Mouse (Mus musculus) embryonic fibroblast, embryonic 13.5 days (primary cell): ENCODE measurements at regions not wholly inside any gene's neighbourhood (a gene's known extent, or its start where the extent isn't known, plus 50 kb on each side); places are given as distances from the start of the nearest gene placed in this dataset.

Experiments
- CTCF ChIP-seq: IDR thresholded peaks from 2 replicates; pipeline ENCODE4 v1.5.1; 2011; ENCODE audit warnings: mild to moderate bottlenecking, control low read depth, low read length, moderate library complexity, borderline replicate concordance; ENCODE audit not compliant: insufficient read depth
- POLR2A ChIP-seq: IDR thresholded peaks from 2 replicates; pipeline ENCODE4 v1.6.1; 2011; ENCODE audit warnings: low read depth, mild to moderate bottlenecking, control low read depth, low read length, moderate library complexity

DNA sequence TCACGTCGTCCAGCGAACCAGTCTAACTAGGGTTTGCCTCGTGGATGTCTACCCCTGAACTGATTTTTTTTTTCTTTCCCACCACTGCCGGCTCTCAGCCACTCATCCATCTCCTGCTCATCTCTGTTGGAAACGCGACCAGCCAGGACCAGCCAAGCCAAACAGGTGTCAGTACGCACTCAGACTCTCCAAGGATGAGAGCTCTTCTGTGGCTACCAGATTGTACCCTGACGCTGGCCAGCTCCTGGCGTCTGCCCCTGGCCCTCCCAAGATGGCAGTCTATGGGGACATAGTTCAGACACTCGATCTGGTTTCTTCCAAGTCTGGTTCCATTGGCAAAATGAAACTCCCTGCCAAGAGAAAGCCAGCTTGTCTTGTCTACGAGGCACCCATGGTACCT, 109.3 kb downstream of the Zfp36l1 start:
- TF ChIP-seq CTCF (no peak), POLR2A (no peak)
